Mouse (Mus musculus) Patski (cell line): ENCODE results near the gene Cysrt1. TPM values are rescaled to one million over a fixed set of nuclear protein-coding genes. Genes with fewer than 3 reads are reported as not detected.

Experiments used
- ATAC-seq: fragments of 100-300 bp; one replicate; pipeline ENCODE4 v1.8.0; 2021
- CTCF ChIA-PET: fragments of 350-600 bp; sonication (Branson Sonifier 250); formaldehyde crosslinking; loops from one replicate; lab custom pipeline; 2022; ENCODE audit warnings: inconsistent platforms; lab: Charles Lee
- POLR2A ChIA-PET: fragments of 350-600 bp; sonication (Branson Sonifier 250); formaldehyde crosslinking; loops from one replicate; lab custom pipeline; 2022; ENCODE audit warnings: antibody characterized with exemption, inconsistent platforms; lab: Charles Lee
- DNase-seq: peaks from one replicate; pipeline ENCODE4 v3.0.0-alpha.2; 2011; ENCODE audit warnings: low read depth, low spot score
- H3K27me3 ChIP-seq: fragments of 371-371 bp; one replicate; pipeline ENCODE4 v1.5.1; 2021
- CTCF ChIP-seq: fragments of 100-300 bp; IDR thresholded peaks from one replicate; pipeline ENCODE4 v1.5.1; 2021
- in situ Hi-C: fragments of 300-500 bp; cut with MboI; formaldehyde crosslinking; loops from 3 replicates; pipeline ENCODE4 v1.11.1; 2018; ENCODE audit warnings: low pct_unique_long_range_greater_than_20kb, mixed read lengths
- polyA plus RNA-seq: library from polyadenylated mRNA; unstranded; gene quantifications from one replicate; pipeline ENCODE4 v1.2.3, GENCODE M21; 2021

The Cysrt1 gene
- polyA plus RNA-seq, 1 experiment from 2014 or later: not detected

DNA sequence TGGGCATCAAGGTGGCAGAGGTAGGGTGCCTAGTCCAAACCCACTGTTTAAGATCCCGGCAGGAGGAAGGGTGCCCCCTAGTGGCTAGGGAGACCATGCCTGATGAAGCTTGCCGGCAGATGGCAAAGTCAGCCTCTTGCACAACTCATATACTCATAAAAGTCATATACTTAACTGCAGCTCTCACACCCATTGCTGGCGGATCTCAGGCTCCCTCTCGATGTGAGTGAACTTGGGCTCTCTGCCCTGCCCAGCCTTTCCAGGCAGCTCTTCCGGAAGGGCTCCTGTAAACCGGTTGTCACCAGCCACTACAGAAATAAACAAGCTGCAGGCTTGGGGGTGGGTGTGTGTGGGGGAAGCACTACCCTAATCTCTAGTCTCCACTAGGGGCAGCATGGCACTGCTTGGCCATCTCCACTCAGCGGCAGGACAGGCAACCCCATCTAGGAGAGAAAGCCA is 13.8 kb downstream of the Cysrt1 start:
- peaks cover 20% of the 10 kb centered on the region for H3K27me3 ChIP-seq
- ChIA-PET CTCF (interaction anchor here (0.6 to 3.4 kb wide), 30 partner anchors 8 to 250 kb away, joined by 3 to 34 read pairs (median 6); partner anchors contain the start of genes AL732309.1, Anapc2, Nelfb and Rnf224), POLR2A (interaction anchor here (0.7 to 1.1 kb wide), 2 partner anchors 34 to 52 kb away, joined by 4 read pairs; no protein-coding TSS in a partner anchor)
- TF ChIP-seq CTCF: no peak
- DNase-seq (peak; percentile 50), ATAC-seq (peak; percentile 11)
- in situ Hi-C loops: no loop called here

DNA sequence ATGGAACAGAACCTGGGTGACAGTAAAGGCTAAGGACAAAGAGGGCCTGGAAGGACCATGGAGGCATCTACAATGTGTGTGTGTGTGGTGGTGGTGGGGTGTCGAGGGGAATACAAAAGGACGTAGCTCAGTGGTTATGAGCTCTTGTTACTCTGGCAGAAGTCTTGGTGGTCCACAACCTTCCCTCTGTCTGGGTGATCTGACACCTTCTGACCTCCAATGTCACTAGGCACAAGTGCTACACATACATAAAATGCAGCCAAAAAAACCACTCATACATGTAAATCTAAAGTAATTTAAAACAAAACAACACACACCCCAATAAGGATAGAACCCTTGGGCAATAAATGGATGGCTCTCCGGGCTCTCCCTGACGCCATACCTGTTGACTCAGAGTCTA is 14.8 kb downstream of the Cysrt1 start:
- in situ Hi-C loops: no loop called here
- ChIA-PET POLR2A (interaction anchor here (0.7 to 1.5 kb wide), 4 partner anchors 19 to 51 kb away, joined by 4 to 13 read pairs (median 4); no protein-coding TSS in a partner anchor), CTCF (interaction anchor here (1.1 to 3.4 kb wide), 15 partner anchors 10 to 251 kb away, joined by 3 to 34 read pairs (median 10); partner anchors contain the start of genes AL732309.1, Nelfb, Rnf224 and Tmem203)
- no peak for TF ChIP-seq CTCF
- no peak for DNase-seq
- no peak for ATAC-seq
- peaks cover 16% of the 10 kb centered on the region for H3K27me3 ChIP-seq

DNA sequence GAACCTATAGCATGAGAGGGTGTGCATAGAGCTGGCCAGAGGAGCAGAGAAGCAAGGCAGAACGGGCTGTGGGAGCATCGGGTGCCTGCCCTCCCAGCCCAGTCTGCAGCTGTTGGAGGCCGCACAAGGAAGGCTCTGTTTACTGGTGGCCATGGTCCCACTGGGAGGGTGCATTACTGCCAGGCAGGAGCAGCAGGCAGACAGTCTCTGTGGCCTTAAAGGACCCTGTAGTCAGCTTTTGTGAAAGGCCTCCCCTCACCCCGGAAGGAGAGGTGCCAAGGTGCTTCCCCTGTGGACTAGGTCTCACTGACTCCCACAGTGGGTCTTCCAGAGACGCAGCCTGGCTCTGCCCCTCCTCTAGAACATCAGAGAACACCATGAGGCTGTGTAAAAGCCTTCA is 15.4 kb downstream of the Cysrt1 start:
- POLR2A ChIA-PET: interaction anchor here (0.7 to 1.5 kb wide), 3 partner anchors 18 to 38 kb away, joined by 4 to 13 read pairs (median 5); no protein-coding TSS in a partner anchor
- TF ChIP-seq CTCF: no peak
- CTCF ChIA-PET: interaction anchor here (1.7 to 3.4 kb wide), 7 partner anchors 16 to 38 kb away, joined by 4 to 34 read pairs (median 16); partner anchors contain the start of genes Nelfb, Tmem203 and Tor4a
- ATAC-seq (no peak), DNase-seq (no peak)
- in situ Hi-C loops: no loop called here
- H3K27me3 ChIP-seq: peaks cover 15% of the 10 kb centered on the region

GRCm38 (mm10) chr2:25225811-25226379 is 16.4 kb downstream of the Cysrt1 start:
- TF ChIP-seq CTCF: no peak
- ChIA-PET POLR2A (interaction anchor here (0.6 to 1.3 kb wide), 3 partner anchors 15 to 41 kb away, joined by 3 to 4 read pairs (median 3); no protein-coding TSS in a partner anchor), CTCF (interaction anchor here (3.4 kb wide), 1 partner anchor 32 kb away, joined by 25 read pairs; no protein-coding TSS in a partner anchor)
- no peak for ATAC-seq
- in situ Hi-C loops: no loop called here
- no peak for DNase-seq
- peaks cover 5% of the 10 kb centered on the region for H3K27me3 ChIP-seq

DNA sequence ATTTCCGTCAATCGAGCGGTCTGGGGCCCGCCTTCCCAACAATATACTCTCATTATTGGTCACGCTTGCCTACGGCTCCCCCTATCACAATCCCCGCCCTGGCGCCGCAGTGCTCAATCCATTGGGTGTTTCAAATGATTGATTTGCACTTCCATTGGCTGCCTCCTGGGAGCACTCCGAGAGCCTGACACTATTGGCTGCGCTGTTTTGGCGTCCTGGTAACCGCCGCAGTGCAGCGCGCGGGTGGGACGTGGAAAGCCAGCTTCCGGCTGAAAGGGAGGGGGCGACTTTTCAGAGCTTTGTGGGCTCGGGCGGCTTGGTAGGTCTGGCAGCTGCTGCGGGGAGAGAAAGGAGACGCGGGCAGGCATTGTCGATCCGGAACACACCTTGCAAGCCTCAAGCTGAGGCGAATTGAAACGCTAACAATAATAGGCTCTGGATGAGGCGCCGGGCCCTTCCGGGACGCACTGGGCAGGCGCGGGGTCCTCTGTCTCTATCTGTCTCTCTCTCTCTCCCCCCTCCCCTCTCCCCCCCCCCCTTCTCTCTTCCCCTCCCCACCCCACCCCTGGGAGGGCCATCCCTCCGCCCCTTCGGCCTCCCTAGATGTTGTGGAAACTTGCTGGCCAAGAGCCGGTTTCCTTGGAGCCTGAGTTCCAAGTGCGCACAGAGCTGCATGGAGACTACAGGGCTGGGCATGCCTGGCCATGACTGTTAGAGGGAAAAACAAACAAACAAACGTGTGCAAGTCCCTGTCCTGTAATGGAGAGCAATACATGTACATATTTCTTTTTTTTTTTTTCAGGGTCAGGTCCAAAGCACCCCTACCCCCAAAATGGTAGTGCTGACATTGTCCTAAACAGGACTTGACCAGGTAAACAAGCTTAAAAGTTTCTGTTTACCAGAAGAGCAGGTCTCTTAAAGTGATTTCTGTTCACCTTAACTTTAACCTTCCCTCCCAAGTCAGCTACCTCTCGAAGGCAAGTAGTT is 17.2 kb downstream of the Cysrt1 start:
- ATAC-seq: peak; percentile 85
- POLR2A ChIA-PET: interaction anchor here (1.3 to 2.2 kb wide), 3 partner anchors 15 to 42 kb away, joined by 3 to 8 read pairs (median 5); no protein-coding TSS in a partner anchor
- in situ Hi-C loops: no loop called here
- CTCF ChIA-PET: interaction anchor here (1.7 kb wide), 1 partner anchor 31 kb away, joined by 3 read pairs; no protein-coding TSS in a partner anchor
- peak; percentile 97 for DNase-seq
- H3K27me3 ChIP-seq: no peaks in the 10 kb centered on the region
- TF ChIP-seq CTCF: no peak

- ATAC-seq: no peak
- DNase-seq: no peak
- no peaks in the 10 kb centered on the region for H3K27me3 ChIP-seq
- TF ChIP-seq CTCF: no peak
- ChIA-PET CTCF (interaction anchor here (1.7 kb wide), 1 partner anchor 30 kb away, joined by 3 read pairs; no protein-coding TSS in a partner anchor), POLR2A (interaction anchor here (1.5 to 2.2 kb wide), 3 partner anchors 11 to 41 kb away, joined by 3 to 8 read pairs (median 5); no protein-coding TSS in a partner anchor)
- in situ Hi-C loops: no loop called here
Measured at GRCm38 (mm10) chr2:25224492-25224765, 17.8 kb downstream of the Cysrt1 start, which contains the start of gene Tubb4b. TSS of gene Tubb4b (minus strand) at chr2:25224702.

GRCm38 (mm10) chr2:25223681-25224491 is 18.4 kb downstream of the Cysrt1 start:
- ChIA-PET POLR2A (interaction anchor here (0.7 to 2.2 kb wide), 4 partner anchors 11 to 1128 kb away, joined by 3 to 8 read pairs (median 6); no protein-coding TSS in a partner anchor), CTCF (interaction anchor here (1.7 kb wide), 1 partner anchor 30 kb away, joined by 3 read pairs; no protein-coding TSS in a partner anchor)

DNA sequence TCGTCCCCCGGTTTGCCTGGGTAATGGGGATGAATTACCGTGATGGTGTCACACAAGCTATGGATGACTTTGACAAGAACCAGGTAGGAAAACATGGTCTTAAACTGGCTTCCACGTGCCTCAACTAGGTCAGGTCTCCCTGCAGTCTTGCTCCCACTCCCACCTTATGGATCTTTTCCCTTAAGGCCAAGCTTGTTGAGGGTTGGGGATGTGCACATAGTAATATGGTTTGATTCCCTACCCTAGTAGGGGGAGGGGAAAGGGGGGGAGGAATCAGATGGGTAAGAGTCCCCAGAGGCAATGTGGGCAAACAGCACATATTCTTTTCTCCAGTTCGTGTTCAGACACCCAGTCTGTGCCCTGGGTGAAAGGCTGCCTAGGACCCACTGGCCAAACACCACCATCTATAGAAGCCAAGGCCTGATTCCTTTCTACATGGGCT is 20.9 kb downstream of the Cysrt1 start:
- TF ChIP-seq CTCF: no peak
- H3K27me3 ChIP-seq: no peaks in the 10 kb centered on the region
- ATAC-seq (no peak), DNase-seq (no peak)
- ChIA-PET POLR2A (interaction anchor here (1.7 kb wide), 1 partner anchor 10 kb away, joined by 5 read pairs; the partner anchor contains the start of gene Nelfb), CTCF (interaction anchor here (1.1 to 2.4 kb wide), 4 partner anchors 8 to 27 kb away, joined by 3 to 10 read pairs (median 6); no protein-coding TSS in a partner anchor)
- in situ Hi-C loops: no loop called here

More at GRCm38 (mm10) chr2:25223681-25224491, 18.4 kb downstream of the Cysrt1 start:
- in situ Hi-C loops: no loop called here
- ATAC-seq: peak; percentile 31
- peak; percentile 15 for DNase-seq
- TF ChIP-seq CTCF: no peak
- H3K27me3 ChIP-seq: no peaks in the 10 kb centered on the region

GRCm38 (mm10) chr2:25218445-25218844 is 23.8 kb downstream of the Cysrt1 start, which contains the start of gene Fam166a:
TSS of gene Fam166a (plus strand) at chr2:25218745.
- H3K27me3 ChIP-seq: no peaks in the 10 kb centered on the region
- ChIA-PET POLR2A (no interaction called here), CTCF (no interaction called here)
- DNase-seq (no peak), ATAC-seq (no peak)
- no peak for TF ChIP-seq CTCF
- in situ Hi-C loops: no loop called here
